Mouse (Mus musculus) c-Kit-negative CD71-positive TER-119-positive erythroid progenitor cells, embryonic 14.5 days (primary cell): ENCODE measurements around the gene H2-Ab1.
"Not testable (repeated sequence)": the region's sequence is repeated elsewhere in the genome, so short reads cannot be mapped to it uniquely, and the experiment has no call there.

Experiments
- DNase-seq: peaks from one replicate; pipeline ENCODE4 v3.0.0-alpha.2; 2013; ENCODE audit warnings: low read depth, low spot score

Gene H2-Ab1

GRCm38 (mm10) chr17:34257594-34258375 lies at the start of gene H2-Ab1:
TSS of gene H2-Ab1 (plus strand) at chr17:34257689.
- DNase-seq = no peak

GRCm38 (mm10) chr17:34207866-34208265 lies 49.6 kb upstream of the H2-Ab1 start:
- no peak for DNase-seq

GRCm38 (mm10) chr17:34208421-34208820 lies 49.1 kb upstream of the H2-Ab1 start:
- DNase-seq = no peak

GRCm38 (mm10) chr17:34209680-34210079 lies 47.8 kb upstream of the H2-Ab1 start:
- no peak for DNase-seq

GRCm38 (mm10) chr17:34210599-34210998 lies 46.9 kb upstream of the H2-Ab1 start:
- no peak for DNase-seq

GRCm38 (mm10) chr17:34211746-34212365 lies 45.6 kb upstream of the H2-Ab1 start:
- no peak for DNase-seq

- DNase-seq = no peak
Observed at GRCm38 (mm10) chr17:34213936-34214335, 43.6 kb upstream of the H2-Ab1 start.

GRCm38 (mm10) chr17:34215176-34215575 lies 42.3 kb upstream of the H2-Ab1 start:
- DNase-seq = no peak

- DNase-seq = no peak
Observed at GRCm38 (mm10) chr17:34217216-34217928, 40.1 kb upstream of the H2-Ab1 start.

- DNase-seq = no peak
Observed at GRCm38 (mm10) chr17:34217986-34218385, 39.5 kb upstream of the H2-Ab1 start.

- DNase-seq = no peak
Observed at GRCm38 (mm10) chr17:34218675-34219074, 38.8 kb upstream of the H2-Ab1 start.

GRCm38 (mm10) chr17:34219096-34219495 lies 38.4 kb upstream of the H2-Ab1 start:
- DNase-seq = not testable (repeated sequence)

- not testable (repeated sequence) for DNase-seq
Observed at GRCm38 (mm10) chr17:34219801-34220200, 37.7 kb upstream of the H2-Ab1 start.

GRCm38 (mm10) chr17:34220401-34220800 lies 37.1 kb upstream of the H2-Ab1 start:
- not testable (repeated sequence) for DNase-seq

GRCm38 (mm10) chr17:34224816-34225215 lies 32.7 kb upstream of the H2-Ab1 start:
- no peak for DNase-seq

GRCm38 (mm10) chr17:34225426-34225825 lies 32.1 kb upstream of the H2-Ab1 start:
- no peak for DNase-seq

- not testable (repeated sequence) for DNase-seq
Observed at GRCm38 (mm10) chr17:34225911-34226310, 31.6 kb upstream of the H2-Ab1 start.

- DNase-seq = not testable (repeated sequence)
Observed at GRCm38 (mm10) chr17:34230971-34231370, 26.5 kb upstream of the H2-Ab1 start.

GRCm38 (mm10) chr17:34232021-34232420 lies 25.5 kb upstream of the H2-Ab1 start:
- DNase-seq = not testable (repeated sequence)

GRCm38 (mm10) chr17:34234926-34235325 lies 22.6 kb upstream of the H2-Ab1 start:
- no peak for DNase-seq

- no peak for DNase-seq
Observed at GRCm38 (mm10) chr17:34236691-34237090, 20.8 kb upstream of the H2-Ab1 start.

GRCm38 (mm10) chr17:34237741-34238140 lies 19.7 kb upstream of the H2-Ab1 start:
- no peak for DNase-seq
